Mouse (Mus musculus): ENCODE data around the gene Casp7. TPM values are rescaled to one million over a fixed set of nuclear protein-coding genes. Genes with fewer than 3 reads are reported as not detected.
A peak's percentile ranks its signal among the peaks of the same experiment; 100 is the strongest.
"Not testable (repeated sequence)": the region's sequence is repeated elsewhere in the genome, so short reads cannot be mapped to it uniquely, and the experiment has no call there.

Gene Casp7
- total RNA-seq (2015) = 35.8 and 41.4 TPM in 2 replicates
- 30.3 and 31.4 TPM in 2 replicates for total RNA-seq (2017)

DNA sequence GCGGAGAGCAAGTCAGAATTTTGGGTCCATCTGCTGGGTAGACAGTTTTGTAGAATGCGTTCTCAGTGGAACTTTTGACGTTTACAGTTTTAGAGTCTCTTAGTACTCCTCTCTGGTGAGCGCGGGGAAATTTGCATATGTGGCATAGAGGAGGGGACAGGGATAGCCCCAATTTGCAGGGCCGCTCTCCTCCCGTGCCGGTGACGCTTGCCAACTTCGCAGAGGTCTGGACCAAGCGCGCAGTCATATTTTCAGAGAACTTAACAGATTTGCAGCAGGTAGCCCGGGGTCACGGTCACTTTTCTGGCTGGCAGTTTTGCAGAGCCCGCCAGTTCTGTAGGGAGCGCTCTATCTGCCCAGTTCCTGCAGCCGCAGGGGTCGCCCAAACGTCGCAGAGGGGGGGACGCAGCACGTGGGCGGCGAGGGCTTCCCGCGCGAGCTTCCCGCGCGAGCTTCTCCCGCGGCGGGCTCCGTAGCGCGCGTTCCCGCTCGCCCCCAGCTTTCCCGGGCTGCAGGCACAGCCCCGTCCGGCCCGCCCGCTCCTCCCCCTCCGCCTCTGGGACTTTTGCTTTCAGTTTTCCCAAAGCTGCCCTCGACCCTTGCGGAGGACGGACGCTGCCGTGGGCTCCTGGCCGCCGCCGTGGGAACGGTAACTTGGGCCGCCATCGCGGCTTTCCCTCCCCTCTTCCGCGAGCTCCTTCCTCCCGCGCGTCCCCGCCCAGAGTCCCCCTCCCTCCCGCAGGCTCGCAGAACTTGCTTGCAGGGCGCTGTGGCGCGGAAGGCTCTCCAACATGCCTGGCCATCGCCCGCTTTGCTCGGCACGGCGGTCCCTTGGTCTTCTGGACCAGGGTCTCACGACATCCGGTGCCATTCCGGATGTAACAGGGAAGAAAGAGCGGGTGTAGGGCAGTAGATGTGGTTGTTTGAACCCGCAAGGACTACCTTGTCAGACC, at the start of gene Casp7:
TSS of gene Casp7 (plus strand) at position 461 of the 953 bp plus-strand sequence.
- ATAC-seq (ENCODE audit: poor library complexity, severe bottlenecking) = peak; percentile 60

- ATAC-seq (ENCODE audit: poor library complexity, severe bottlenecking) = peak; percentile 43; the same call in 1 of the 2 replicates
These were observed 47.6 kb upstream of the Casp7 start for GRCm38 (mm10) chr19:56349295-56349694.

DNA sequence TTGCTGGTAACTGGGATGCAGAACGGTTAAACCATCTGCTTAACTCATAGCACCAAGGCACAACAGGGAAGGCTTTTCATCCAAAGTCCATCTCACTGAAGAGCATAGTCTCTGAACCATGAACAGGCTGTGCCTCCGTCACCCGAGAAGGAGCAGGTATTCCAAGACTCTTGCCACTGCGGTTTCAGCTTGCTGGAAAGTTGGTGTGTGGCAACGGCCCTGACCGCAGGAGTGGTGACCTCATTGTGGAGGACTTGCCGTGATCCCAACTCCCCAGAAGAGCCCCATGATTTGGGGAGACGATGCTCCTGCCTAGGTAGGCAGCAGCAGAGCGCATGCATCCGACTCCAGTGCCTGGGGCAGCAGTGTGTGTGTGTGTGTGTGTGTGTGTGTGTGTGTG, 43.2 kb upstream of the Casp7 start:
- no peak for ATAC-seq (ENCODE audit: poor library complexity, severe bottlenecking)

- ATAC-seq (ENCODE audit: poor library complexity, severe bottlenecking) = no peak
These were observed 41.7 kb upstream of the Casp7 start for GRCm38 (mm10) chr19:56355201-56355600.

GRCm38 (mm10) chr19:56356480-56357373, 40.2 kb upstream of the Casp7 start:
- peak; percentile 69 for ATAC-seq (ENCODE audit: poor library complexity, severe bottlenecking)

- not testable (repeated sequence) for ATAC-seq (ENCODE audit: poor library complexity, severe bottlenecking)
These were observed 39.6 kb upstream of the Casp7 start for GRCm38 (mm10) chr19:56357374-56357708.

GRCm38 (mm10) chr19:56358890-56359289, 38.0 kb upstream of the Casp7 start:
- ATAC-seq (ENCODE audit: poor library complexity, severe bottlenecking) = no peak

DNA sequence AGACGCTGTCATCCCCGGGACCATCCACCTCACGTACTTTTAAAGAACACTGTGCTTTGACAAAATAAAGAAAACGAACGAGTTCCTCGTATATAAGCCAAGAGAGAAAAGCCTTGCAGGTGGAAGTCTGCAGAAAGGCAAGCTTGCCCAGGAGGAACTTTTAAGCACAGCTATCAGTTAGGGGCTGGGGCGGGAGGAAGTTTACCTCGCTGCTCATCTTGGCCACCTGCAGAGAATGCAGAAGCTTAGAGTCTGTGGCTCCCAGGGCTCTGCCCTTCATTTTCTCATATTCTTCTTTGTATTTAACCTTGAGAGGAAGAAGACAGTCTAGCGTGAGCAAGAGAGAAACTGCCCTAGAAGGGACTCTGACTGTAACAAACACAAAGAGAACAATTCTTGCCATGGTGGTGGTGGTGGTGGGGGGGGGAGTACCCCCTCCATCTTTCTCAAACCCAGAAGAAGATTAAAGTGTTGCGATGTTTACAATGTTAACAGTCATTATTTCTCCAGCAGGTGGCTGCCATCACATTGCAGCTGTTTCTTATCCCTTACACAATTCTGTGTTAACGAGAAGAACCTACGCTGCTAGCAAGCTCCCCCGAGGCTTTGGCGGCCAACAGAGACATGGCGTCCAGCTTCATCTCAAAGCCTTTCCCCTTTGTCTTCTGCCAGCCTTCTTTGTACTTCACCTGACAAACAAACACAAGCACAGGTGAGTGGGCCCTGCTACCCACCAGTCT, 33.0 kb upstream of the Casp7 start:
- no peak for ATAC-seq (ENCODE audit: poor library complexity, severe bottlenecking)

- ATAC-seq (ENCODE audit: poor library complexity, severe bottlenecking) = no peak
These were observed 32.4 kb upstream of the Casp7 start for GRCm38 (mm10) chr19:56364563-56364962.

GRCm38 (mm10) chr19:56366168-56366567, 30.8 kb upstream of the Casp7 start:
- ATAC-seq (ENCODE audit: poor library complexity, severe bottlenecking) = no peak

GRCm38 (mm10) chr19:56366625-56367024, 30.3 kb upstream of the Casp7 start:
- no peak for ATAC-seq (ENCODE audit: poor library complexity, severe bottlenecking)

DNA sequence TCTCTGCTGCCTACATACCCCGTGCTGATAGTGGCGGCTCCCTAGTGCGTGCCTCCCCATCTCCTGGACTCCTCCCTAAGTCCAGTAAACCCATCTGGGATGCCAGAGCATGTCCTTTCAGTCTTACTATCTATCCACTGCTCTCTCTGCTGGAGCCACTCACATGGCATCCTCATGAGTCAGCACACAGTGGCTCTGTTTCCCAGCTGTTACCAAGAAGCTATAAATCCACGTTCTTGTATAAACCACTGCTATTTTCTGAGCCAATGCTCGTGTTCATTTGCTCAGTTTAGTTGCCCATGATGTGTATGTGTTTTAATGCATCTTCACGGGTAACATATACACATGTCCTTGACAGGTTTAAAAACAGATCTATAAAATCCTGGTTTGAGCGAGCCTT, 29.2 kb upstream of the Casp7 start:
- no peak for ATAC-seq (ENCODE audit: poor library complexity, severe bottlenecking)

DNA sequence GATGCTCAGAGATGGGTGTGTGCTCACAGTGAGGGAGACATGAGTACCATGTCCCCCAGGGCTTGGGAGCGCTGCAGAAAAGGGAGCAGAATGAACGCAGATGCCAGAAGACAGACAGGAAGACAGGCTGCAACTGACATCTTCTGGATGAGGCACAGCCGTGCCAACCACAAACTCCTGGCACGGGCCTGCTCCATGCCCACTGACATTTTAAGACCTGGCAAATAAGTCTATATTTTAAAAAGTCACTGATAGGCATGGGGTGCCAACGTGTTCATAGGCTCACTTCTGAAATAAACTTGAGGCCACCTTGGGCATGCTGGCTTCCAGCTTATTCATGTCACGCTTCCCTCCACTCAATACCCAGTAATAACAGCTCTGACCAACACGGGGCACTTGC, 28.0 kb upstream of the Casp7 start:
- ATAC-seq (ENCODE audit: poor library complexity, severe bottlenecking) = no peak

DNA sequence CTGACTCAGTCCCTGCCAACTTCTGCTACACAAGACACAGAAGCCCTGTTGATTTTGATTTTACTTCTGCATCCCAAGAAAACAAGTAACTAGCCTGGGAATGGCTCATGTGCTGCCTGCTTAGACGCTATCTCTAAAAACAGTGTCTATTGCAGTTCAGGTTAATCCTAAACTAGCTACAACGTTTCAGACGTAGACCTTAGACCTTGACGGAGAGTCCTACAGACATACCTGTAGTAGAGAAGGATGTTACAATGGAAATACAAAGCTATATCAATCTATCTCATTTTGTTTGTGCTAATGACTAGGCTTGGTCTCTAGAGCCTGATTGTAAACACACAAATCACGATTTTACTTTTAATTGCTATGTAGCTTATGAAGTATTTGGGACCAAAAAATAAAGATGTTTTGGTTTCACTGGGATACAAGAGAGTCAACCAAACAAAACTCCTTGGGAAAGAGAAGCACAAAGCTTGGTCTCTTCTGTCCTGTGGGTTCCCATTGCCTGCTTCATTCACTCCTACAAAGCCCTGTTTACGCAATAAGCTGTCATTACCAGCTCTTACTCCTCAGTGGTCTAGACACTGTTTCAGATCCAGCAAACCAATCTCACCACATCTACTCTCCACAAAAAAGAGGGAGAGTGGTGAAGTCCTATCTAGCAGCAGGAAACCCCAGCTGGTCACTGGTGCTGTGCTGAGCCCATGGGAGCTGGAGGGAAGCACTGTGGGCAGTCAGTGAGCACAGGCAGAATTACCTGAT, 26.4 kb upstream of the Casp7 start:
- ATAC-seq (ENCODE audit: poor library complexity, severe bottlenecking) = no peak

- ATAC-seq (ENCODE audit: poor library complexity, severe bottlenecking) = no peak
These were observed 24.7 kb upstream of the Casp7 start for GRCm38 (mm10) chr19:56372226-56372625.

DNA sequence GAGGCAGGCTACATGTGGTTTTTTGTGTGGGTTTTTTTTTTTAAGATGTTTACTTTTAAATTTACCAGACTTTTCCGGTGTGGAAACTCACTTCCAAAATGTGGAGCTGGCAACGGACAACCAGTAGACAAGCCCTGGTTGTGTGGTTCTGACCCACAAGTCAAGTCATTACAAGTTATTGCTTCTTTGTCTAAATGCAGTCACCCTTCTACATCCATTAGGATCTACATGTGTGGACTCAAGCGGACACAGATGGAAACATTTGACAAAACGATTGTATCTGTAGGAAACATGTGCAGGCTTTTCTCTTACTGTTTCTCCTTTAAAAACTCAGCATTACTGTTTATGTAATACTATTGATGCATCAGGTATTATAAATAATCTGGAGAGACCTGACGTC, 23.7 kb upstream of the Casp7 start:
- no peak for ATAC-seq (ENCODE audit: poor library complexity, severe bottlenecking)

DNA sequence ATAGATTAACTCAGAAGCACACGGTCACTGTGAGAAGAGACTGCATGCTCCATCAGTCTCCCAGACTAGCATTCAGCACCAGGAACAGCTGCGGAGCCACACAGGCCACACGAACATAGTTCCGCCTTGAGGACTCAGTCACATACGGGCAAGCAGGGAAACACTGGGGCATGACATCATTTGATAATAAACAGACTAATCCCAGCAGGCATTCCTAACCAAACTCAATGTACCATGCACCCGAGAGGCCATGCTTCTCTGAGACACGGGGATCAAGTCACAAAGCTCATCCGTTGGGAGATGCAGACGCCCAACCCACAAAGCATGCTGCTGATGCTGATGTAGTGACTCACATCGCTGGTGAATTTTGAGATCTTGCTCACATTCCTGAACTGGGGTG, 22.9 kb upstream of the Casp7 start:
- ATAC-seq (ENCODE audit: poor library complexity, severe bottlenecking) = no peak

- ATAC-seq (ENCODE audit: poor library complexity, severe bottlenecking) = no peak
These were observed 18.9 kb upstream of the Casp7 start for GRCm38 (mm10) chr19:56378007-56378406.

DNA sequence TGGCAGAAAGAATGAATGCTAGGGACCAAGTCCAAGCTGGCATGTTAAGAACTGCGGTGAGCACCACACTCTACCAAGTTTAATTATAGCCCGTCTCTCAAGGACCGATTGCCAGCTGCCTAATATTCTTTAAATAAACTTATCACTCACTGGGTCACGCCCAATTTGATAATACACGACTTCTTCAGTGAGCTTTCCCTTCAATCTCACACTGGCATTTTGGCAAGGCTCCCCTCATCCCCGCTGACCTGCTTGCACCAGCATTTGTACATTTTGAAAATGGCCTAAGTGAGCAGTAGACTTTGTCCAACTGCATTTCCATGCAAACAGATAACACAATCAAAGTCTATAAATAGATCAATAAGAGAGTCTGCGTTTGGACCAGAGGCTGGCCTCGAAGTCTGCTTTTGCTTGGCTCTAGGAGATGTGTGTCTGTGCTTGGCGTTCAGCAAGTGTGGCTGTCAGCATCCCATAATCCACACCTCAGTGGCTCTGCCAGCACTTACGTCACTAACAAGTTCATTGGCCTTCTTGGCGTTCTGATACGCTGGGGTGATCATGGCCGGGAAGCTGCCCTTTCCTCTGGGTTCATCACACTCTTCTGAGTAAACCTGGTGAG, 18.3 kb upstream of the Casp7 start:
- ATAC-seq (ENCODE audit: poor library complexity, severe bottlenecking) = no peak

GRCm38 (mm10) chr19:56380341-56380740, 16.6 kb upstream of the Casp7 start:
- ATAC-seq (ENCODE audit: poor library complexity, severe bottlenecking) = no peak

All from megakaryocyte, adult 5-6 weeks (primary cell).